Mouse (Mus musculus) heart, postnatal 0 days (tissue): Measurements from ENCODE around the gene Il18.

Source experiments
- CTCF ChIP-seq: IDR thresholded peaks from 2 replicates; pipeline ENCODE4 v1.5.1; 2016; ENCODE audit warnings: antibody characterized with exemption, control low read depth, low read depth
- EP300 ChIP-seq: IDR thresholded peaks from 2 replicates; pipeline ENCODE4 v1.6.1; 2016; ENCODE audit warnings: antibody characterized with exemption, low read depth

GRCm38 (mm10) chr9:50547859-50548478, 6.7 kb upstream of the Il18 start:
- TF ChIP-seq EP300 (no peak), CTCF (no peak)
